Mouse (Mus musculus) cerebellum, postnatal 4 days (tissue): ENCODE data around the gene Trabd2b.

ENCODE experiments used
- DNase-seq, 2 experiments: peaks; one replicate each; pipeline ENCODE4 v3.0.0; 2022; ENCODE audit warnings: low spot score in 2 of 2, mixed read lengths in 1 of 2

Gene Trabd2b

DNA sequence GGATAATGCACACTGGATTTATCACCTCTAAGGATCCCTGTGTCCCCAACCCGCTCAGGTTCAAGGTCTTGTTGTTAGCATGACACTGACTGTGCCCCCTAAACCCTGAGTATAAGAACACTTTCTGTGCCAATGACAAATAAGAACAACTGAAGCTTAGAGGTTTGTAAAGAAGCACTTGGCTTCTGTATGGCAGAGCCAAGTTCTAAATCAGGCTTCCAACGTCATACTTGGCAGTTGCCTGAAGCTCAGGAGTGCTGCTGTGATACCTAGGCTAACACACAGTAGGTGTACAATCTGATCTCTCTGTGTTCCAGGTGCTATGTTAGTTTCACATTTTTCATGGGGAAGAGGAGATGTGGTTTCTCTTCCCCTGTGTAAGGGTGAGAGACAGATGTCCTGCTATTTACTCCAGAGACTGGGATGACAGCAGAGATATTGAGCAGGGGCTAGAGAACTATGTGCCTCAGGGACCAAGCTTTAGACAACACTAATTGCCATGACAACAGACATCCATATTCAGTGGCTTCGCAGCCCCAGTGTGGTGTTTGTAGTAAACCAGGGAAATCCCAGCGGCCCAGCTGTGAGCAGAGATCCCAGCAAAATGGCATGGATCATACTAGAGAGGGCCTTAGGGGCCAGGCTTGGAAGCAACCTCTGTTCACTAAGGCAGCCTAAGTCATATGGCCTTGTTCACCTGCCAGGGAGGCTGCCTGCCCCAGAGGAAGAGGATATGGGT lies 89.3 kb downstream of the Trabd2b start:
- DNase-seq: no peak

- no peak for DNase-seq
These were observed 93.1 kb downstream of the Trabd2b start for GRCm38 (mm10) chr4:114499650-114500049.

DNA sequence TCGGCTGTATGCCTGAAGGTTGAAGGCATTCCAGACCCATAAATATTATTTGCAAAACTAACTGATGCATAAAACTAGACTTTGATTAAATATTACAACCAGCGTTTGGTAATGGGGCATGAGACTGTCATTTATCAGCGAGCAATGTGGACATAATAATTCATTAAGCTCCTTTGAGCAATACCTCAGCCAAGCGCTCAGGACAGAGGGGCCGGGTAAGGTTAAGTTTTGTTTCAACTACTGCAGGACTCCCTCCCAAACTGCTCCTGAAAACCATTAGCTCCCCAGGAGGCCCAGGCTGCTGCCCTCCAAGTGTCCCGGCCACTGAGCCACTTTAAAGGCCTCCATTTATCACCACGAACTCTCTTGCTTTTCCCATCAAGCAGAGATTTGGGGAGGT lies 93.8 kb downstream of the Trabd2b start:
- DNase-seq: no peak

- DNase-seq: no peak
These were observed 94.5 kb downstream of the Trabd2b start for GRCm38 (mm10) chr4:114501048-114501447.

DNA sequence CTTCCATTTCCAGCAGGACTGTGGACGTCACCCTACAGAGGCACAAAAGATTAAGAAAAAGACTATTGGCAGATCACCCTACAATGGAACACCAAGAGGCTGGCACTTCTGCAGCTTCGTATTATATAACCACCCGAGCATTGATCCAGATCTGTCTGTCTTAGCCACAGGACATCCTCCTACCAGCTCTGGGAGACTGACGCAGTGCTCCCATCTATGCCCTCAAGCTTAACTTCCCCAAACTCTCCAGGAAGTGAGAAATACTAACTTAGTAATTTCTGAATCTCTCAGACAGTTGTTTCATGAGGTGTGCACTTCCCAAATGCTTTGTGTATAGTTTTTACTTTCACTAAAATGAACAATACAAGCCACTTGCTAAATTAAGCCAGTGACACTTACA lies 95.1 kb downstream of the Trabd2b start:
- no peak for DNase-seq

DNA sequence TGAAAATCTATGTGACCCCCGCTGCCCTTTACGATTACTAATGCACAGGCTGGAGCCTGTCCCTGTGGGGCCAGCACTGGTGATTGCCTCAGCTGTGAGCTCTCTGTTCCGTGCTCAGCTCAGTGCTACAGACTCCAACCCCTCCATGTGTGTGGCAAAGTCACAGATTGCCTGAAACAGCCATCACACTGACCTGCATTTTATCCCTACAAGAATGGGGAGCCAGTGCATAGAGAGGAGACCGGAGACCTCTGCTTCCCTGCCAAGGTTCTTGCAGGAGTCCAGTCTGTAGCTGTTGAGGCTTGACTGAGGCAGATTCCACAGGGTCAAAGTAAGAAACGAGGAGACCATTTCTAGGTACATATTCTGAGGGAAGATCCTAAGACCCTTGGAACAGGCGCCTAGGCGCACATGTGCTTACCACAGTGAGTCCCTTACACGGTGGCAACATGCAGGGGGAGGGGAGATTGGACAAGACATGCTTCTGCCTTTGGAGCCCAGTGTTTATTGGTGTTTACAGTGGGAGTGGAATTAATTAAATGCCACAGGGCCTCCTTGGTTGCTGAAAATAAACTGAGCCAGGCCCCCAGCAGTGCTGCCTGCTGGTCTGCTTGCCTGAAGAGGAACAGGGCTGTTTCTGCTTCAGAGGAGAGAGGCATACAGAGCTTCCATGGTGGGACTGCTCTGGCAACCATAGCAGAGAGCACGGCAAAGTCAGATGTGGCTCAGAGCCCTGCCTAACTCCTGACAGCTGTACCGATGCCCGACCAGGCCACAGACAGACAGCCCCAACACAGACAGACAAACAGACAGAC lies 97.9 kb downstream of the Trabd2b start:
- DNase-seq: no peak

- DNase-seq: no peak
These were observed 103.1 kb downstream of the Trabd2b start for GRCm38 (mm10) chr4:114509601-114510000.

DNA sequence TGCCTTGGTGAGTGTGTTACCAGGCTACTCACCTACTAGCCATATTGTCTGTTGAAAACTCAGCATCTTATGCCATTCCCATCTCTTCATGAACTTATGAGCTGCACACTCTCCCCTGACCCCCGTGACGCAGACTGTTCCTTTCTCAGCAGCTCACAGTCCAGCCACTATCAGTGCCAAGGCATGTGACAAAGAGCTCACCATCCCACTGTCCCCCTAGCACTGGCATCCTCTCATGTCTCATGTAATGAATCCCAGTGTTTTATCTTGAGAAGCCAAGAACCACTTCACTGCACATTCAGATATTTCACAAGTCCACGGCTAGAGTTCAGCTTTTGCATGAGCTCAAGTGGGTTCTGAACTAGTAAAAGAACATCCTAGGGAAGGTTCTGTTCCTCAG lies 105.1 kb downstream of the Trabd2b start:
- no peak for DNase-seq

- DNase-seq: no peak
These were observed 106.6 kb downstream of the Trabd2b start for GRCm38 (mm10) chr4:114513149-114513548.

DNA sequence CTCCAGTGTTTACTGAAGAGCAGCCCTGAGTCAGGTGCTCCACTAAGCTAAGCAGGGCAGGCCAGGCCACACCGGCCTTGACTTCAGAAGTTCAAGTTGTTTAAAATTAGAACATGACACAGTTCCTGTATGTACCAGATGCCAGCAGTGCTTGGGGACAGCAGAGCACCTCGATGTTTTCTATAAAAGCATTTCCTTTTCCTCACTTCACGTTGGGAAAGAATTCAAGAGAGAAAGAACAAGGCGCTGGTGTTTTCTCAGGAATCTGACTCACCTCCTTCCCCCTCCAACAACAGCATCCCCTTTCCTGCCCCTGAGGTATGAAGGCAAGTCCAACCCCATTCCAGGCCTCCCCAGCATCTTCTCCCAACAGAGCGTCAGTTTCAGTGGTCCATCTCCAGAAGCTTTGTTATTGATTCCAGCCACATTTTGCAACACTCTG lies 108.8 kb downstream of the Trabd2b start:
- no peak for DNase-seq

DNA sequence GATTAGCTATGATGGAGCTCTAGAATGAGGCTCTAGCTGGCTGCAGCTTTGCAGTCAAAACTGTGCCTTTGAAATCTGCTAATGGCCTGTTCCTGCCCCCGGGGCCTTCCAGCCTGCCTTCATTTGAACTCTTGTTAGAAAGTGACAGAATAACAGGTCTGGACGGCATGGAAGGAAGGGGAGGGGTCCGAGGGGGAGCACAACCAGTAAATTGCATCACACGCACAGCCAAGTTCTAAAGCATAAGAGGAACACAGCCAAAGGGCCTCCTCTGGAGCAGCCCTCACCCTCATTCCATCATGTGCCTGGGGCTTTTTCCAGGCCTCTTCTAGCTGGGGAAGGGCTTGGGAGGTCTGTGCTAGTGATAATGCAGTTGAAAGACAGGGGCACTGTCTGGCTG lies 110.1 kb downstream of the Trabd2b start:
- DNase-seq: no peak

- no peak for DNase-seq
These were observed 111.5 kb downstream of the Trabd2b start for GRCm38 (mm10) chr4:114518061-114518460.

GRCm38 (mm10) chr4:114518571-114518970 lies 112.0 kb downstream of the Trabd2b start:
- DNase-seq: no peak

DNA sequence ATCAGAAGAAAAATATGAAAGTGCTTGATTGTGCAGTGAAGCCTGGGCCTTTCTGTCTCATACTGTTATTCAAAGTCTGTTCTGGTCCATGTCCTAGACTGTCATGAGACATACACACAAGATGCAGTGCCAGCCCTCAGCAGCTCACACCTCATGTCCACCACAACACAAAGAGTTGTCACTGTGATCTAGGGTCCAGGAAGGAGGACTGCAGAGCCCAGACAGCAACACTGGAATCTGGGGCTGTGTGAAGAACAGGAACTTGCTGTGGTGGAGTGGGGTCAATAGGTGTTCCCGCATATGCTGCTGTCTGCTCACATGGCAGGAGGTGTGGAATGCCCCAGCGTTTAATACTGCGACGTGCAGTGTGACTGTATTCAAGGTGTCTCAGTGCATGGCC lies 112.8 kb downstream of the Trabd2b start:
- no peak for DNase-seq

- no peak for DNase-seq
These were observed 113.4 kb downstream of the Trabd2b start for GRCm38 (mm10) chr4:114519966-114520365.

GRCm38 (mm10) chr4:114523335-114524188 lies 117.0 kb downstream of the Trabd2b start:
- DNase-seq: no peak

DNA sequence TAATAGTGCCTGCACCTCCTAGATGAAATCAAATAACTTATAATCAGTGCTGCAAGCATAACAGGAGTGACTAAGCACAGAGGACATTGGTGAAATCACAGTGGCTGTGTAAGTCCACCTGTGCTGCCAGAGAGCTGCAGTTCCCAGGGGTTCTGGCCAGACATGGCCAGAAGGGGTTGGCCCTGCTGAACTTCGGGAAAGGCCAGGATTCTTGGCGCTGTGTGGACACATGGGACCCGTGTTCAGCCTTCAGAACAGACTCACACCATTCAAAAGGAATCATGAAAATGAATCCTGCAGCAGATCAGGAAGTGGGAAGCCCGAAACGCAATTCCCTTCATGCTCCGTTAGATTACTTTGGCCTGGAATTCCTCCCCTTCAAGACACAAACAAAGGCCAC lies 125.1 kb downstream of the Trabd2b start:
- DNase-seq: no peak

GRCm38 (mm10) chr4:114533894-114534754 lies 127.6 kb downstream of the Trabd2b start:
- no peak for DNase-seq

DNA sequence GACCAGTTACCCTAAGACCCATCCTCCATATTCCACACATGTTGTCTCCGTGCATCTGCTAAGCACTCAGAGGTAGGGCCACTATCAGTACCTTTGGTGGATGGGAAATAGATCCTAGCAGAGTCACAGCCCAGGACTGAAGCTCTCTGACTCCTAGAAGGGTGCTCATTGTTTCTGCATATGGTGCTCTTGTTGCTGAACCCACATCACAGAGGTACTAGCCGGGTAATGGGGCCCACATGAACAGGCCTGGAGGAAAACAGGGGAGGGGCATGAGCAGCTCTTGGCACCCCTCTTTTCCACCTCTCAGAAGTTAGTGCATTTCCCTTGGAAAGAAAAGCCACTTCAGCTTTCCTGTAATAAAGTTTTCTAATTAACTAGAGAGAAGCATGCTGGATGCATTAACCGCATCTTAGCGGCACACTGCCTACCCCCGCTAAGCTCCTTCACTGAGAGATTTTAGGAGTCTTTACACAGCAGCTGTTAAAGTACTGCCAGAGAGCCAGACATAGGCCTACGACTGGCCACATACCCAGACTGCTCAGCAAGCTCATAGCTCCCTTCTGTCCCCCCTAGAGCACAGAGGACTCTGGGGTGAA lies 131.0 kb downstream of the Trabd2b start:
- no peak for DNase-seq

- DNase-seq: no peak
These were observed 133.5 kb downstream of the Trabd2b start for GRCm38 (mm10) chr4:114540031-114540430.

- no peak for DNase-seq
These were observed 134.7 kb downstream of the Trabd2b start for GRCm38 (mm10) chr4:114541221-114541620.
